Mouse (Mus musculus): Measurements from ENCODE around the gene B3glct.

DNA sequence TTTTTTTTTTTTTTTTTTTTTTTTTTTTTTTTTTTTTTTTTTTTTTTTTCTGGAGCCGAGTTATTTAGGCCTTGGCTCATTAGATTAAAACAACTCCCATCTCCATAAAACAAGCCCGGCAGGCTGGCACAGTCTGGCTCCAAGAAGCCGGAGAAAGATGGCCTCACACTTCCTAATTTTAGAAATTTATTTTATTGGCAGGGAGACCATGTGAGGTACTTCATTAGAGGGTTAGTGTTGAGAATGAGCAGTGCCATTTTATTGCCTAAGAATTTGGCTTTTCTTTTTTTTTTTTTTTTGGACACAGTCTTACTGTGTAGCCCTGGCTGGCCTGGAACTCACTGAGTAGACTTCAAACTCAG, 38.3 kb downstream of the B3glct start:
- TF ChIP-seq CTCF (IDR thresholded peaks at IDR 0.05; ENCODE audit: control insufficient read depth, insufficient read depth, low read length) (no peak), POLR2A (IDR thresholded peaks at IDR 0.05; ENCODE audit: borderline replicate concordance, control insufficient read depth, low read depth, low read length) (no peak)

All from bone marrow, adult 2 months (tissue).